Mouse (Mus musculus) hindbrain, embryonic 13.5 days (tissue): Measurements from ENCODE around the gene Snrpa1. TPM values are rescaled to one million over a fixed set of nuclear protein-coding genes. Genes with fewer than 3 reads are reported as not detected.

Experiments used
- ATAC-seq: fragments of 200-750 bp; cut with Nextera tagmentation; 2 replicates; pipeline ENCODE4 v1.8.0; 2017; ENCODE audit warnings: moderate TSS enrichment; ENCODE audit not compliant: low FRiP score
- H3K27ac ChIP-seq: fragments of 300-500 bp; sonication (generic); 2 replicates; pipeline ENCODE4 v1.5.1; 2015; ENCODE audit warnings: inconsistent platforms, mild to moderate bottlenecking, moderate library complexity
- H3K27me3 ChIP-seq: fragments of 300-500 bp; sonication (generic); 2 replicates; pipeline ENCODE4 v1.6.1; 2015; ENCODE audit warnings: mild to moderate bottlenecking, inconsistent platforms
- H3K36me3 ChIP-seq: fragments of 300-500 bp; sonication (generic); 2 replicates; pipeline ENCODE4 v1.6.1; 2015; ENCODE audit warnings: mild to moderate bottlenecking, inconsistent platforms
- H3K4me1 ChIP-seq: fragments of 300-500 bp; sonication (generic); replicated peaks from 2 replicates; pipeline ENCODE4 v1.6.1; 2015; ENCODE audit warnings: inconsistent platforms
- H3K4me2 ChIP-seq: fragments of 300-500 bp; sonication (generic); 2 replicates; pipeline ENCODE4 v1.6.1; 2015; ENCODE audit warnings: inconsistent platforms, mild to moderate bottlenecking, moderate library complexity
- H3K4me3 ChIP-seq: fragments of 300-500 bp; sonication (generic); 2 replicates; pipeline ENCODE4 v1.5.1; 2015; ENCODE audit warnings: mild to moderate bottlenecking, inconsistent platforms
- H3K9ac ChIP-seq: fragments of 300-500 bp; sonication (generic); 2 replicates; pipeline ENCODE4 v1.6.1; 2015; ENCODE audit warnings: mild to moderate bottlenecking, inconsistent platforms
- H3K9me3 ChIP-seq: fragments of 300-500 bp; sonication (generic); 2 replicates; pipeline ENCODE4 v1.6.1; 2016; ENCODE audit warnings: inconsistent platforms
- WGBS: fragments of 180-500 bp; shearing (Covaris S2); methylation state at CpG from one replicate; pipeline ENCODE4 v1.1.7; 2015; 5-methylcytosine and 5-hydroxymethylcytosine counted together
- polyA plus RNA-seq: library from polyadenylated mRNA; unstranded; fragments of >200 nt; fragmentation: Nextera tagmentation; extraction: Ambion mirVana; gene quantifications from 2 replicates; pipeline ENCODE4 v1.2.1, GENCODE M21; 2015

The Snrpa1 gene
- polyA plus RNA-seq, 1 experiment from 2014 or later = 149 TPM

DNA sequence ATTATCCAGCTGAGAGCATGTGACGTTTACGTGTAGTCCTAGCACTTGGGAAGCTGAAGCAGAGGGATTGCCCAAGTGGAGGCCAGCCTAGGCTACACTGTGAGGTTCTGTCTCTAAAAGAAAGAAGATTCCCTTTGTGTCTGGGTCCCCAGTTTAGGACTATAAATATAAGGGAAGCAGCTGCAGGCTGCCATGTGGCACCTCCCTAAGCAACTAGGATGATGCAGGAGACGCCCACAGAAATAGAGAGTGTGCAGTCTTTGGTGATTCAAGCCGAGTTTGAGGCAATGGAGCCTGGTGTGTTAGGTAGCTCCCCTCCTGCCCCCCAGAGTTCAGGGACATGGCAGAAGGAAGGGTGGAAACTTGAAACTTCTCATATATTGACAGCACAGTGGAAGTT is 28.8 kb downstream of the Snrpa1 start:
- H3K36me3 ChIP-seq = peaks cover 96% of the 10 kb centered on the region
- H3K27me3 ChIP-seq = no peaks in the 10 kb centered on the region

DNA sequence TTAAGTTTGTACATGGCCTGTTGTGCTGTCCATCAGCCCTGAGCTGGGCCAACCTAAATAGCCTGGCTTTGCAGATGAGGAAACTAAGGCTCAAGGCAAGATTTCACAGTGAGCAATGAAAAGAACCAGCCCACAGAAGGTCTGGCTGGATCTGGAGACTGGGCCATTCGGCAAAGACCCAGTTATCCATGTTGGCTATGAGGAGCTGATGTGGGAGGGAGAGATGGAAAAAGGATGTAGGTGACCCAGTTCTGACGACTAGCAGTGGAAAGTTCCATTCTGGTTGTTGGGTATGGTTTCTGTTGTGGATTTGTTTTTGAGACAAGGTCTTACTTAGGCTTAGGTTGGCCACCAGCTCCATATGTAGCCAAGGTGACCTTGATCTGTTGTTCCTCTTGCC is 29.3 kb downstream of the Snrpa1 start:
- Histone ChIP-seq H3K27ac (no peak overlapping the region), H3K9me3 (no peaks in the 10 kb centered on the region), H3K4me2 (no peak overlapping the region), H3K4me3 (no peak overlapping the region), H3K36me3 (peaks cover 97% of the 10 kb centered on the region), H3K9ac (no peak overlapping the region), H3K4me1 (0 out of 2 replicates have a peak, but pooled peaks cover 9% of the 10 kb centered on the region), H3K27me3 (no peaks in the 10 kb centered on the region)
- WGBS = 96% methylated on average over 2 of the region's 2 CpGs
- ATAC-seq = no peak

More for the DNA sequence above, 28.8 kb downstream of the Snrpa1 start:
- Histone ChIP-seq H3K9ac (no peak overlapping the region), H3K4me3 (no peak overlapping the region), H3K4me1 (0 out of 2 replicates have a peak, but pooled peaks cover 10% of the 10 kb centered on the region), H3K27ac (no peak overlapping the region), H3K4me2 (no peak overlapping the region), H3K9me3 (no peaks in the 10 kb centered on the region)
- no peak for ATAC-seq
- 94% methylated on average over 4 of the region's 4 CpGs for WGBS

- no peak for ATAC-seq
- Histone ChIP-seq H3K36me3 (peaks cover 77% of the 10 kb centered on the region), H3K9ac (no peak overlapping the region), H3K9me3 (no peaks in the 10 kb centered on the region), H3K4me3 (no peak overlapping the region), H3K27me3 (no peaks in the 10 kb centered on the region), H3K4me2 (no peak overlapping the region), H3K27ac (no peak overlapping the region), H3K4me1 (no peaks in the 10 kb centered on the region)
- WGBS = 85% methylated on average over 11 of the region's 11 CpGs
Observed at GRCm38 (mm10) chr7:66090676-66091190, 31.9 kb downstream of the Snrpa1 start.

DNA sequence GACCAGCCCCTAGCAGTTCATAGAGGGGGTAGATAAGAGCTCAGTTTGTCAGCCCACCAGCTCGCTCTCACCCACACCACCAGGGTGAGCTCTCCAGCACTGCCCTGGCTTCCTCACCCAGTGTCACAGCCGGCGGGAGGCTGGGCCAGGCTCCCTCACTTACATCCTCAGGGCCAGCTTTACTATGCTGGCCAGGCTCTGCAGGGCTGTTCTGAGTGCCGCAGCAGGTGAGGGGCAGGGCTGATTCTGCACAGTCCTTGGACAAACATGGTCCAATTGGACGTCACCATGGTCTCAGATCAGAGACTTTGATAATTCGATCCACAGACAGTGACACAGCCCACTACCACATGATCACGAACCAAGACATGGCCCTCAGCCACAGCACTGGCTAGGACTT is 32.8 kb downstream of the Snrpa1 start:
- Histone ChIP-seq H3K4me1 (no peaks in the 10 kb centered on the region), H3K27me3 (no peaks in the 10 kb centered on the region), H3K9ac (no peak overlapping the region), H3K27ac (no peak overlapping the region), H3K4me3 (no peak overlapping the region), H3K36me3 (peaks cover 69% of the 10 kb centered on the region), H3K9me3 (no peaks in the 10 kb centered on the region), H3K4me2 (no peak overlapping the region)
- 89% methylated on average over 7 of the region's 7 CpGs for WGBS
- ATAC-seq = no peak

GRCm38 (mm10) chr7:66092656-66093055 is 33.9 kb downstream of the Snrpa1 start:
- Histone ChIP-seq H3K27me3 (no peaks in the 10 kb centered on the region), H3K9ac (no peak overlapping the region), H3K36me3 (peaks cover 58% of the 10 kb centered on the region), H3K27ac (no peak overlapping the region), H3K4me1 (no peaks in the 10 kb centered on the region), H3K9me3 (no peaks in the 10 kb centered on the region), H3K4me3 (no peak overlapping the region), H3K4me2 (no peak overlapping the region)
- no peak for ATAC-seq
- WGBS = 90% methylated on average over 8 of the region's 8 CpGs

DNA sequence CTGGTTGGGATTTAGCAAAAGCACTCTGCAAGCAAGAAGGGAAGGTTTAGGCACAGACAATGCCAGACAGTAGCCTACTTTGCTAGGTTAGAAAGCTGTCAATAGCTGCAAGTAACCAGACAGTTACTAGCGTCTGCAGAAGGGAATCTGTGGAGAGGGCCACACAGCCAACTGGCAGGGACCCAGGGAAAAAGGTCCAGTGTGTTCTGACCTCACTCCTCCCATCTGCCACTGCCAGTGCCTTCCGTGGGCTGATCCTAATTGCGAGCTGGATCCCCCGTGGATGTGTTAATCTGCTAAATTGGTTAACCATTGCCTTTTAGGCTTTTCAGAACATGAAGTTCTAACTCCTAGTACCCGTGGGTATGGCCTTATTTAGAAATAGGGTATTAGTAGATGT is 35.3 kb downstream of the Snrpa1 start:
- Histone ChIP-seq H3K4me3 (no peak overlapping the region), H3K4me2 (no peak overlapping the region), H3K4me1 (no peaks in the 10 kb centered on the region), H3K36me3 (peaks cover 43% of the 10 kb centered on the region), H3K27me3 (no peaks in the 10 kb centered on the region), H3K27ac (no peak overlapping the region), H3K9ac (no peak overlapping the region), H3K9me3 (no peaks in the 10 kb centered on the region)
- ATAC-seq = no peak
- 82% methylated on average over 5 of the region's 5 CpGs for WGBS

DNA sequence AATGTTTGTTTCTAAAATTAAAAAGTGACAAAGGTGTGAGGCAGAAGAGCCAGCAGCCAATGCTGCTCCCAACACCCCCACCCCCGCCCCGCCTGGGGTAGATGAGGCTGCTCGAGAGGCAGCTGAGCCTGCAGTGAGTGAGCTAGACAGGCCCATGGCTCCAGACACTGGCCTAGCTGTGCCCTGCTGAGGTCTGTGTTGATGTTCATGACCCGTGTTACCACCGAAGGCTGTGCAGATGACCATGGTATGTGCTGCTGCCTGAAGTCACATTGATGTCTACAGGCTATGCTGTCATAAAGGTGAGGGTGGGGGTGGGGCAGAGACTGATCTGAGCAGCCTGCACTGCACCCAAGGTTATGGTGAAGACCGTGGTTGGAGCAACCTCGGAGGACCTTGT is 40.0 kb downstream of the Snrpa1 start:
- H3K4me1 ChIP-seq = no peaks in the 10 kb centered on the region
- H3K4me3 ChIP-seq = no peak overlapping the region
- peaks cover 4% of the 10 kb centered on the region; the same call in 1 of the 2 replicates for H3K36me3 ChIP-seq
- no peaks in the 10 kb centered on the region; the same call in 1 of the 2 replicates for H3K27me3 ChIP-seq
- no peak overlapping the region for H3K9ac ChIP-seq
- WGBS = 85% methylated on average over 7 of the region's 7 CpGs
- no peak overlapping the region for H3K27ac ChIP-seq
- H3K4me2 ChIP-seq = no peak overlapping the region
- H3K9me3 ChIP-seq = no peaks in the 10 kb centered on the region
- ATAC-seq = no peak

GRCm38 (mm10) chr7:66101866-66102265 is 43.1 kb downstream of the Snrpa1 start:
- peaks cover 6% of the 10 kb centered on the region; the same call in 1 of the 2 replicates for H3K27me3 ChIP-seq
- H3K36me3 ChIP-seq = no peaks in the 10 kb centered on the region
- H3K4me2 ChIP-seq = no peak overlapping the region
- no peak overlapping the region for H3K9ac ChIP-seq
- H3K9me3 ChIP-seq = no peaks in the 10 kb centered on the region
- 7% methylated on average over 4 of the region's 4 CpGs for WGBS
- H3K4me3 ChIP-seq = no peak overlapping the region
- no peak for ATAC-seq
- H3K27ac ChIP-seq = no peak overlapping the region
- no peaks in the 10 kb centered on the region for H3K4me1 ChIP-seq

DNA sequence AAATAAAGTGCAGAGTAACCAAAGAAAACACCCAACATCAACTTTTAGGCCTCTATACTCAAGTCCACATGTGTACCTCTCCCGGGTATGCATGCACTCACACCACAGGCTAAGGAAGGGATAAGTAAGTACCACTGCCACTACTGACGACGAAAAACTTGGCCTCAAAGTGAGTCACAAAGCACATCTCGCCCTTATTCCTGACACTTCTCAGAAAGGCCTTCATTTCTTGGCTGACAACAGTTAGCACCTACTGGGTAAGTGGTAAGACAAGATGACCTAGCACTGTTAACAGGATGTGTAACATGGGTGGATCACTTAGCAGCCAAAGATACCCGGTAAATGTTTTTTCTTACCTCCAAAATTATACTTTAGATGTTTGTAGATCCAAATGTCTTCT is 45.7 kb downstream of the Snrpa1 start:
- Histone ChIP-seq H3K27me3 (peaks cover 8% of the 10 kb centered on the region; the same call in 1 of the 2 replicates), H3K4me1 (peaks cover 4% of the 10 kb centered on the region), H3K36me3 (no peaks in the 10 kb centered on the region), H3K9ac (no peak overlapping the region), H3K4me2 (no peak overlapping the region), H3K27ac (no peak overlapping the region), H3K9me3 (no peaks in the 10 kb centered on the region), H3K4me3 (no peak overlapping the region)
- 90% methylated on average over 5 of the region's 5 CpGs for WGBS
- no peak for ATAC-seq

GRCm38 (mm10) chr7:66105771-66106170 is 47.0 kb downstream of the Snrpa1 start:
- 65% methylated on average over 4 of the region's 4 CpGs for WGBS
- Histone ChIP-seq H3K4me3 (no peak overlapping the region), H3K27me3 (peaks cover 8% of the 10 kb centered on the region; the same call in 1 of the 2 replicates), H3K36me3 (no peaks in the 10 kb centered on the region), H3K9me3 (no peaks in the 10 kb centered on the region), H3K4me1 (peaks cover 9% of the 10 kb centered on the region), H3K9ac (no peak overlapping the region), H3K27ac (no peak overlapping the region), H3K4me2 (no peak overlapping the region)
- ATAC-seq = no peak

- Histone ChIP-seq H3K9me3 (no peaks in the 10 kb centered on the region), H3K27me3 (peaks cover 8% of the 10 kb centered on the region; the same call in 1 of the 2 replicates), H3K4me2 (no peak overlapping the region), H3K27ac (no peak overlapping the region), H3K36me3 (no peaks in the 10 kb centered on the region), H3K4me1 (peaks cover 17% of the 10 kb centered on the region), H3K9ac (no peak overlapping the region), H3K4me3 (no peak overlapping the region)
- ATAC-seq = no peak
- WGBS = 79% methylated on average over 7 of the region's 7 CpGs
Observed at GRCm38 (mm10) chr7:66106581-66107056, 47.8 kb downstream of the Snrpa1 start.

- no peak overlapping the region for H3K4me2 ChIP-seq
- WGBS = 78% methylated on average over 11 of the region's 11 CpGs
Observed at GRCm38 (mm10) chr7:66107206-66107605, 48.4 kb downstream of the Snrpa1 start.

DNA sequence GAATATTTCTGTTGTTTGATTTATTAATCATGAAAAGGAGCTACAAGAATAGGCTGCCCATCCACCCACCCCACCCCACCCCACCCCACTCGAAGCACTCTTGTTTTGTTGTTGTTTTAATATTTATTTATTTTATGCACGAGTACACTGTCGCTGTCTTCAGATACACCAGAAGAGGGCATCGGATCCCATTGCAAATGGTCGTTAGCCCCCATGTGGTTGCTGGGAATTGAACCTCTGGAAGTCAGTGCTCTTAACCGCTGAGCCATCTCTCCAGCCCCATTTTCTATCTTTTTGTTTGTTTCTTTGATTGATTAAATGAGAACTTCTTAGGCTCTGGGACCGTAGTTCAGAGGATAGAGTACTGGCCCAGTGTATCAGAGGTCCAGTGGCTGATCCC is 49.1 kb downstream of the Snrpa1 start:
- Histone ChIP-seq H3K4me2 (no peak overlapping the region), H3K27me3 (peaks cover 8% of the 10 kb centered on the region; the same call in 1 of the 2 replicates), H3K9me3 (no peaks in the 10 kb centered on the region), H3K4me3 (no peak overlapping the region), H3K4me1 (peaks cover 27% of the 10 kb centered on the region), H3K9ac (no peak overlapping the region), H3K36me3 (no peaks in the 10 kb centered on the region), H3K27ac (no peak overlapping the region)
- 11% methylated on average over 7 of the region's 7 CpGs for WGBS
- no peak for ATAC-seq

More at GRCm38 (mm10) chr7:66107206-66107605, 48.4 kb downstream of the Snrpa1 start:
- no peak overlapping the region for H3K27ac ChIP-seq
- peaks cover 8% of the 10 kb centered on the region; the same call in 1 of the 2 replicates for H3K27me3 ChIP-seq
- no peak overlapping the region for H3K4me3 ChIP-seq
- no peaks in the 10 kb centered on the region for H3K36me3 ChIP-seq
- H3K9ac ChIP-seq = no peak overlapping the region
- H3K9me3 ChIP-seq = no peaks in the 10 kb centered on the region
- peaks cover 22% of the 10 kb centered on the region for H3K4me1 ChIP-seq
- no peak for ATAC-seq
